Mouse (Mus musculus) adipocyte (in vitro differentiated cells): ENCODE measurements at regions not wholly inside any gene's neighbourhood (a gene's known extent, or its start where the extent isn't known, plus 50 kb on each side); places are given as distances from the start of the nearest gene placed in this dataset.
A peak's percentile ranks its signal among the peaks of the same experiment; 100 is the strongest.

Experiments used
- DNase-seq: peaks from one replicate; pipeline ENCODE4 v3.0.0-alpha.2; 2016; ENCODE audit warnings: low spot score

DNA sequence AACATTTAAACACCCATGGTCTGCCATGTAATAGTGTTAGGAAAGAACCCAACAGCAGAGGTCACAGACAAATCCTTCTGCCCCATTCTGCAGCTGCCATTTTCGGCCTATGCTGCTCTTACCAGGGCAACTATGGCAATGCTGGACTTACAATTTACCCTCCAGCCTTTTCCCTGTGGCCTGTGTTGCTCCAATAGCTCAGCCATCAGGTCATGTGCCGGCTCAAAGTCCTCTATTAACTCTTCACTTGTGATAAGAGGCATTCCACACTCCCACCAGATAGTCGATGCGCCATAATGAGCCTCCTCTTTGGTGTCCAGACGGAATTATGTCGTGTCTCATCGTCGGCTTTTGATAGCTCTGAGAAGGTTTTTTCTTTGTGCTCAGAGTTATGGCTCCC lies 214.7 kb upstream of the Ccdc122 start:
- DNase-seq, result no peak

DNA sequence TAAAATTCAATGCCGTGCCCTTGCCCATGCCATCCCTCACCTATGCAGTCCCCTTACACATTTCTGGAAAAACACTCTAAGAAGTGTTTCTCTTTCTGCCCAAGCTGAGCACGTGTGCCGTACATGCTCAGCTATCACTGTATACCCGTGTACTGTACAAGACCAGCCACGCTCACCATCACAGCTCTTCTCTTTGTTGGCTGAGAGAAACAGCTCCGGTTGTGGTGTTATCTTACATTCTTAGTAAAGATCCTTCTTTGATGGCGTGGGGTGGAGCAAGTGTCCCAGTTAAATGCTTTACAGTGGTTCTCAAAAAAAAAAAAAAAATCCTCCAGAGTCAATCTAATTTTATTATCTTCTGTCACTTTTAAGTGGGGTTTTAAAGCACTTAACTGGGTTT lies 215.1 kb upstream of the Ccdc122 start:
- no peak for DNase-seq

DNA sequence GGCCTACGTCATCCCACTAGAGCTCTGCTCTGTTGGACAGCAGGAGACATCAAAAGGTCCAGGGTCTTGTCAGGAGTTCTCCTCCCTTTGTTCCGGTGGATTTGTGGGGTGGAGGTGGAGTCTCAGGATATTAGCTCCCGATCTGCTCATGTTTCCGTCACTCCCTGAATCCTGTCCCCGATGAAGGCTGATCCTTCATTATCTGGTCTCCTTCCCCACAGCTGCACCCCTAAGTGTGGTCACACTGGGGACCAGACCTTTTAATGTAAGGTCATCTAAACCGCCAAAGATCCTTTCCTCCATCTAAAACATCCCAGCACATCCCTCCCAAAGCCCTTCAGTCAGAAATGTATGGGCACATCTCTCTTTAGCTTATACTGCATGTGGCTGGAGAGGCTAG lies 215.6 kb upstream of the Ccdc122 start:
- DNase-seq, result no peak

DNA sequence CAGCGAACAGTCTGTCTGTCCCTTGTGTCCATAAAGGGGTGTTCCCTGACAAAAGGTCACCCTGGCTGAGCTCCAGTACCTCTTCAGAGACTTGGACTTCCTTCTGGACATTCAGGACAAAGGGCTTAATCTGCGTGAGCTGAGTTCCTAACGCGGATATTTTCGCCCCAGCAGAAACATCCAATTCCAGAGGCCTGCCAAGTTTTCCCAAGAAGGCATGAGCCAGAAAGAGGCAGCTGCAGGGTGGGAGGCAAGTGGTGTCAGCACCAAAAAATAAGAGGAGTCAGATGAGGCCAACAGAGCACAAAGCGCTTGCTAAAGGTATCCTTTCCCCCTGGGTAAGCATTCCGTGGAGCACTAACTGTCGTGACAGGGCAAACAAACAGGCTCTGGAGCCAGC lies 216.9 kb upstream of the Ccdc122 start:
- DNase-seq, result peak; percentile 96

DNA sequence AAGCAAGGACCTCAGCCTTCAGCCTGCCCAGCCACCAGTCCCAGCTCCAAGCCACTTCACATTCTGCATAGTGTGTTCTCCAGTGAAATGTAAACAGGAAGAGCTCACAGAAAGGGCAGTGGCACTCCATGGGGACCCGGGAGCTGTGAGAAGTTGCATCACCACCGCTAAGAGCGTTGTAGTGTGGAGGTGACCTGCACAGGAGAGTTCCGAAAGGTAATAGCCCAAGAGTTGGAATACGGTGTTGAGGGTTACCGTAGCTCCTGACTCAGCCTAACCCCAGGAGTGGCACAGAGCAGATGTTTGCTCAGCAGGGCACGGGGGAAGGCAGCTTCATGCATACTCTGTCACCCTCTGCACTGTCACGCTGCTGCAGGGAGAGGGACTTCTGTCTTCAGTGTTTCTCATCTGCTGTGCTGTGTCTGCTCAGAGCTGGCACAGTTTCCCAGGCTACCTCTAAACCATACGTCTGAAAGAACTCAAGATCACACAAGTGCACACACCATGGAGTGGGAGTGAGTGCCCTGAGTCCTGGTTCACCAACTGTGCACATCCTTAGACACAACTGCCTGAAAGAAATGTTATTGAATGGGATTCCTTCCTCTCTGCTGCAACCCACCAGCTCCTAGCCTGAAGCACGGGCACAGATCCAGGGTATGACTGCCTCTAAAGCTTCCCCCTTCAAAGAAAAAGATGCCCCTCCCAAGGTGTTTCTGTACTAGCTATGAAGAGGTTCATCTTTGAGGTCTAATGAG lies 218.1 kb upstream of the Ccdc122 start:
- DNase-seq, result no peak

DNA sequence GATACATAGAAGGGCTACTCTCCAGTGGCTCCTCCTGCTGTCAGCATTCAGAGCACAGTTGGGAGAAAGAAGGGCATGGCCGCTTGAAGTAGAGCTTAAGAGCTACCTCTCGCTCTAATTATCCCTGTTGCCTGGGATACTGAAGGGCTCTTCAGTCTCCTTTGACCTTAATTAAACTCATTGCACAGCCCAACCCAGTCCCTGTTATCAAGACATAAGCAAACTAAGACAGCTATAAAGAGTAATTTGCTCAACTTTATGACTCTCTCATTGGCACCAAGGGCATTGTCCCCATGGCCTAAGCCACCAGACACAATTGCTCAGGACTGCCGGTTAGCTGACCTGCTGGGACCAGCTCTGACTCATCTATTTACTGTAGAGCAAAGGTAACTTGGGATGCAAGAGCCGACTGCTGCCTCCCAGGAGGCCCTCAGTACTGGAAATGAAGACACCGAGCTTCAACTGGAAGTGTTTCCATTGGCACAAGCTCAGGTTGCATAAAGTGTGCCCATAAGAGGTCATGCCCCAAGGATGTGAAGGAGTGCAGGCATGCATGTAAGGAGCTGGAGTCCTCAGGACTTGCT lies 219.3 kb upstream of the Ccdc122 start:
- DNase-seq, result peak; percentile 77

DNA sequence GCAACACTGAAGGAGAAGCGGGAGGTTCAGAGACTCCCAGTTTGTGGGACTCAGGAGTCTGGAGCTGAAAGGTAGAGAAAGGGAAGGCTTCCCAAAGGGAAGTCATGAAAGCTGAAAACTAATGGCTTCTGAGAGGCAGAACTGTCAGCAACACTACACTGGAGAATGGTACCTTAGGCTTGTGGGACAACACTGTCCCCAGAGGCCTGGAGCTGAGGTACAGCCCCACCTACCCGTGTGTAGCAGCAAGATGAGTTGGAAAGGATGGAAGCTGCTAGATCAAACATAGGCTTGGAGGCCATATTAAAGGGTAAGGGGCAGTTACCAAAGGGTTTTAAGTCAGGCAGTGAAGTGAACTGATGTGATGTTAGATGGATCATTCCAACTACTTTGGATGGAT lies 219.9 kb upstream of the Ccdc122 start:
- no peak for DNase-seq

DNA sequence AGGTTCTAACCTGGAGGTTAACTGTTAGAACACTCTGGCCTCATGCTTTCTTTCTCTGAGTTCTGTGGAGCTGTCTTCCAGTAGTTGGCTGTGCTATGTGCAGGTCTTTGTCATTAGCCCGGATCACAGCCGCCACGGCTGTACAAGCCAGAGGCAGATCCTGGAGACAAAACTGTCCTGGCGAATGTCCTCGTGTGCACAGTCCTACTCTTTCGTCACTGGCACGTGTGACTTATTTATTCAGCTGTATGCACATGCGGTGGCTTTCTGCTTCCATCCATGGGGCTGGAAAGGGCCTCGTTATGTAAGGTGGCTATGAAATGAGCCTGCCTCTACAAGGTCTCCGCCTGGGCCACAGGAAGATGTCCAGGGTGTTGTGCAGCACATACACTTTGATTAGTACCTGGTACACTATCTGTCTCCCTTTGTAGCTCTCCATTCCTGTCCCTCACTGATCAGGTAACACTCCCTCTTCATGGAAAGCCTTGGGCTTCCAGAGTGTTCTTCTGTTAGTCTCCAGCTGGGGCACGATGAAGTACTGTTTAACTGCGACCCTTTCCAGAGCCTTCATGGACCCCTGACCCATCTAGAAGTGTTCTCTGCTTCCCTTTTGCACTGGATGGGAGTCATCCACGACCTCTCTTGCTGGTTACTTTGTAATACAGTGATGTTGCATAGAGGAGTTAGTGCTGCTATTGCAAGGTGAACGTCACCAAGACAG lies 224.3 kb upstream of the Ccdc122 start:
- no peak for DNase-seq

DNA sequence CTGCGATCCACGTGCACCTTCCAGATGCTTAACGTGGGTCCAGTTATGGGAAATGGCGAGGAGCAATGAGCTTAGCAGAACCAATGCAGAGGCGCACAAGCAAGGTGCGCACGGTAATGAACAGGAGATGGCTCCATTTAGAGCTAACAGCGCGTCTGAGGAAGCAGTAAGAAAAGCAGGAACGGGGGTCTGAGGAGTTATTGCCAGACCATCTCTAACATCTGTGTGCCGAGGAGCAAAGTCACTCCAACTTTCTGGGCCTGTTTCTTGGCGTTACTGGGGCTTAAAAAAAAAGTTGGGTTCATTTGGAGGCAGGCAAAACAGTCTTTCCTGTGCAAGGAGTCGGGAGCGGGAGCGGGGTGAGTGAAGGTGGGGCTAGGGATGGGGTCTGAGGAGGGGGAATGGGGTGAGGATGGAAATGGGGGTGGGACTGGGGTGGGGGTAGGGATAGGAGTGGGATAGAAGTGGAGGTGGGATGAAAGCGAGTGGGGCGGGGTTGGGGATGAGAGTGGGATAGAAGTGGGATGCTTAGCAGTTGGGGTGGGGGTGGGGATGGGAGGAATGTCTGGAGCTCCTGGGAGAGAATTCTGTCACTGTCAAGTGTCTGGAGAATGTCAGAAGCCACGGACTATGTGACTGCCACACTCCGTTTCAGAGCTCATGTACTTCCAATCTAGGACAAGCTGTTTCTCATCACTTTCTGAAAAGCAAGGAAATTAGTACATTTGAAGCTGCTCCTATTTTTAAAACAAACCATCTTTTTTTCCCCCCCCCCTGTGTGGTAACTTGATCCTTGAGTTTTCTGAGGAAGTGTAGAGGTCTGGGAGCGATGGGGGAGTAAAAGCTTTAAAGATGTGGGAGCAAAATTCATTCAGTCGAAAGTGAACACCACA lies 225.6 kb upstream of the Ccdc122 start:
- no peak for DNase-seq

DNA sequence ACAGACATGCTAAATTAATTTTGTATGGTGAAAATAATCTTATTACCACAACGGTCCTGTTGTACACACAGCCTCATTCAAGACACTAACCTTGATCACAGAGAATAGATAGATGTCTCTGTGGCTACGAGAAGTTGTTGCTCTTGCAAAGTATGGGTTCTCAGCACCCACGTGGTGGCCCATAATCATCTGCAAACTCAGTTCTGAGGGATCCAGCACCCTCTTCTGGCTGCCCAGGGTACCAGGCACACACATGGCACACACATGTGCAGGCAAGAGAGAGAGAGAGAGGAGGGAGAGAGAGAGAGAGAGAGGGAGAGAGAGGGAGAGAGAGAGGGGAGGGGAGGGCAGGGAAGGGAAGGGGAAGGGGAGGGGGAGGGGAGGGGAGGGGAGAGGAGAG lies 226.5 kb upstream of the Ccdc122 start:
- no peak for DNase-seq

DNA sequence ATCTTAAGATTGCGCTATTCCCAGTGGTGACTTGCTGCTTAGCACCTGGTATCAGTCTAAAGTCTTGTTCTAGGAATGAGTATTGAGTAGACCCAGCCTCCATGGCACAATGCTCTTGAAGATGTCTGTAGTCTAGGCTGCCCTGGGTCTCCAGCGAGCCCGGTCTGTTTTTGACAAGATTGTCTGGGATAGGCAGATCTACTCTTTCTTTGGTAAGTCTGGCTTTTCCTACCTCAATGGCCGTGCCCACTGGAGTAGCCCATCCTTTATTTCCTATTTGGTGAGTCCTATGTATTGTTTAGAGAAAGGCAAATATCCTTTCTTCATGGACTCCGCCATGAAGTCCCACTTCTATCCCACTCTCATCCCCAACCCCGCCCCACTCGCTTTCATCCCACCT lies 227.2 kb upstream of the Ccdc122 start:
- DNase-seq, result no peak

DNA sequence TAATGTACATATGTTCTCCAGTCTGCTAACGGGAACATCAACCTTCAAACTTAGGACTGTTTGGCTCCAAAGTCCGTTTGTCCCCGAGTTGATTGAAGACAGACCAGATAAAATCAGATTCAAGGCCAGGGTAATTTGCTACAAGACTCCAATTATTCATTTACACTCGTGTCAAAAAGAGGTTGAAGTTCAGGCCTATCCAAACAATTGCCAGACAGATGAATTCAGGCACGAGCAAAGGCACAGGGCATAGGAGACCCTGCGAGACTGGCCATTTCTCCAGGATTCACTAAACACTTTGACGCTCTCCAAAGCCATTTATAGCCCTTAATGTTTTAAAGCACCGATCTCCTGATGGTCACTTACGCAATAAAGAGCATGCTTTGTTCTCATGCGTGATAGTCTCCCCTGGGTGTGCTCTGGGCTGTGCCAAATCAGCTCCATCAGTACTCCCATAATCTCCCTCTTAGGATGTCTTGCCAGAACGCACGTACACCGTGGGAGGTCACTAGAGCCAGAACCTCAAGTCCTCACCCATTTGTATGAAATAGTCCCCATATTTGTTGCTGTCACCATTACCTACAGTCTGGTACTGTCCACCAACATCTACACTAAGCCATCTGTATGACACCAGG lies 231.3 kb upstream of the Ccdc122 start:
- no peak for DNase-seq

DNA sequence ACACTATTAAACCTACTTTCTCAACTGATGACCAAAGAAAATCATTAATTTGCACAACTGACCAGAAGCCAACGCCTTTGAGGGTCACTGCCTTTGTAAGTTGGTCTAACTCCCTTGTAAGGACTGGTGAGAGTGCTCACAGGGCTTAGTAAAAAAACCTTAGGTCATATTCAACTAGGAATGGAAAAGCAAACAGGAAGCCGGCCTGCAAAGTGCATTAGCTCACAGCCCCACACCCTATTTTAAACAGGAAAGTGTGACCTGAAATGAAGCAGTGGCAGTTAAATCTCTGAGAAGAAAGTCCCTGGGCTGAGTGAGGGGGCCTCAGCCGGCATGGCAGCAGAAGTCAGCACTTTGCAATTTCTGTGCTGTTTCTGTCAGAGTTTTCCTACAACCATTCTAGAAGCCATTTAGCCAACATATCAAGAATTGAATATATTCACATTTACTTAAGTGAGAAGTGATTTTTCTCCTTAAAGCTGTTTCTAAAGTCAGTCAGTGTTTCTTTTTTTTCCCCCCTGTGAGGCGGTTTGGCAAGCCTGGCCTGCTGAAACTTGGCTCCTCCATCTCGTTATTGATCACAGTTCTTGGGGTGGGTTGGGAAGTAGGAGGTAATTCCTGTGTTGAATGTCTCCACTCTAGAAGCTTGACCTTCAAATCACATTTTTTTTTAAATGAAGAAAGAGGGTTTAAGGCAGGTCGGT lies 232.0 kb upstream of the Ccdc122 start:
- no peak for DNase-seq

DNA sequence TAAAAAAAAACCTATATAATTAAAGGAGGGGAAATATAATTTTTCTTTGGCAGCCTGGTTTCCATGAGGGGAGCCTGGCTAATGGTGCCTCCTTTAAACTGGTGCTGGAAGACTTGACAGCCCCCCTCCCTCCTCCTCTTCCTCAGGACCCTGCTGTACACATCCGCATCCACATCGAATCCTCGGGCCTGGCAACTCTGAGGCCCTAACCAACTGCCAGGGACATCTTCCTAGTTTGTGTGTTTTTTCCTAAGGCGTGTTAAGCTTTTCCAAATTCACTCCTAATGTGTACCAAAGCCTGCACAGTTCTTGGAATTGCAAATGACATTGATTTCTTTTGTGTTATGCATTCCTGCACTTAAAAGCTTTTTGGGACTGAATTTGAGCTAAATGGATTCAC lies 236.4 kb upstream of the Ccdc122 start:
- DNase-seq, result no peak

DNA sequence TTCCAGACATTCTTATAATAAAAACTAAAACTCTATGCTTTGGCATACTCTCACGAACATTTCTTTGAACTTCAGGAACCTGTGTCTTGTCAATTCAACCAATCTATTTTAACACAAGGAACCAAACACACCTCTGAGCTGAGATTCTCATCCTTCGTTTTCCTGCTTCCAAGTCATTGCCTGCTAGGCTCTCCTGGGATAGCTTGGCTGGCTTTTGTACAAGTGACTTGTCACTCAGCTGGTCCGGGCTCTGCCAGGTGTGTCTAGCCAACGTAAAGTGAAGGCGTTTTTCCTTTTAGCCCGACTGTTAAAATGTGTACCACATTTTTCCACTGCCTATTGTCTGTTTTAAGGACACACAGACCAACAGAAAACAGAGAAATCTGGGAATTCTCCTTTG lies 236.8 kb upstream of the Ccdc122 start:
- no peak for DNase-seq

DNA sequence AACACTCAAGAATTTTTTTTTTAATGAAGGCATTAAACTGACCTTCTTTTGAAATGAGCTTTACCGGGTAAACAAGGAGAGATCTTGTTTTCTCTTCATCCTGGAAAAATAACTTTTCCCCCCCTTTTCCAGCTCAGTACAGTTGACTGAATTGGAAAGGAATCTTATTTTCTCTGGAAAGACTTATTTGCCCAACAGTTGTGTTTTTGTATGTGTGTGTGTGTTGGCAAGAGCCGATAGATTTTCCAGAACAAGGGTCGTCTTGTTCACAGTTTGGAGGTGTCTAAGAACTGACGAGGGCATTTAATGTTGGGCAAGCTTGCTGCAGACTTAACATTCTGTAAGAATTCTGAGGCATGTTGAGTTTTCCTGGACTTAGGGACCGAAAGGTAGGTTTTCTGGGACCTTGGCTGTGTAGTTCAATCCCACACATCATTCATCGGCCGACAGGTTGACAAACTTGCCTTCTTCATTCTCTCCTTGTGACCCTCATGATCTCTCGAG lies 237.6 kb upstream of the Ccdc122 start:
- DNase-seq, result peak; percentile 69

DNA sequence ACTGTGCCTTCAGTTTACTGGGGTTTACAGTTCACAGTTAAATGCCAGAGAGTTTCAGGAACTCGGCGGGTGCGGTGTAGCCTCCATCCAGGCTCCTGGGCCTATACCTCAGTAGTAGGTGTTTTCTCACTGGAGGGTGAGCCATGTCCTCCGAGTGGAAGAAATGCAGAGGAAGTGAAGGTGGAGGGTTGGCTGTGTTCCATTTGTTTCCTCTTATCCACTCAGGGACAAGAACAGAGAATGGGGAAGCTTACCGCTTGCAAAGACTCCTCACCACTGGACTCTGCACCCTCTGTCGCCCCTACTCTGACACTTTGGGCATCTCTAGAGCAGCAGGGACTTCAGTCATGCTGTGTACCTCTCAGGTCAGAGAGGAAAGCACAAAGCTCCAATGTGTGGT lies 238.1 kb upstream of the Ccdc122 start:
- no peak for DNase-seq

DNA sequence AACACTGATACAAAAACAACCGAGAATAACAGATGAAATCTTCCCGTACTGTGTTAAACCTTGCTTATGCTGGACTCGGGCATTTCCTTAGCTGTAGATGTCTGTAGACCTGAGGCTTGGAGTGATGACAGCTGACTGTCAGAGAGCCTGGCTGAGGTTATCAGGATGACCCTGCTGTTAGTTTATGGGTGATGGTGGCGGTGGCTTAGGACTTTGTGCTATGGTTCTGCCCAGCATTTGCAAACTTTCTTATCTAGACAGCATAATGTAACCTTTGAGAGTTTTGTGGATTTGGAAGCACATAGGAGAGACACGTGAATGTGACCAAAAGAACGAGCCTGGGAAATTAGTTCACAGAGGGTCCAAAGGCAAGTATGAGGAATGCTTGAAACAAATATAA lies 239.1 kb upstream of the Ccdc122 start:
- DNase-seq, result no peak

DNA sequence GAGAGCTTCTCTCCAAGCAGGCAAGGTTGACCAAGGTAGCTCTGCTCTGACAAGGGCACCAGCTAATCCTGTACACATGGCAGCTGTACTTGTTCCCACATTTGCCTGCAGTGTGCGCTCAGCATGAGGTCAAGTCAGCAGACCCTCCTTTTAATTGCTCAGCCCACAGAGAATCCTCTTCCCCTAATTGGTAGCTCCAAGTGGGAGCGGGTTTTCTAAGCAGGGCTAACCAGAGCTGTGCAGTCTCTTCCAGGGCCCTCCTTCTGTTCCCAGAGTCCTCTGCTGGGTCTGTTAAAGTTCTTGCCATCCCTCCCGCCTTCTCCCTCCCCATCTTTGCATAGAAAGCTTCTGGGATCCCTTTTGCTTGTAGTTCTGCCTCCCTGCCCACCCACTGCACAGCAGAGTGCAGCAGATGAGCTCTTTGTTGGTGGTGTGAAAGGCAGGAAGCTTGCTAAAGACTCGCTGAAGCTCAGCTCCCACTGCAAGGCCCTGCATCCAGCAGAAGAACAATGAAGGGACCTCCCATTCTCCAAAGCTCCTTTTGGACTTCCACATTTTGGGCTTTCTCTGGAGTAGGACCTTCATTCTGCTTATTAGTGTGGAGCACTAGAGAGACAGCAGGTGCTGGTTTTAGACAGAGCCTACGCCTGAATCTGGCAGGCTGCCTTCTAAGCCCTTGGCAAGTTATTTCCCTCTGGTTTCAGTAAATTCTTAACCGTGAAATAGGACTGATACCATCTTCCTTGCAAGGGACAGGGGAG lies 235.3 kb upstream of the Serp2 start:
- no peak for DNase-seq

DNA sequence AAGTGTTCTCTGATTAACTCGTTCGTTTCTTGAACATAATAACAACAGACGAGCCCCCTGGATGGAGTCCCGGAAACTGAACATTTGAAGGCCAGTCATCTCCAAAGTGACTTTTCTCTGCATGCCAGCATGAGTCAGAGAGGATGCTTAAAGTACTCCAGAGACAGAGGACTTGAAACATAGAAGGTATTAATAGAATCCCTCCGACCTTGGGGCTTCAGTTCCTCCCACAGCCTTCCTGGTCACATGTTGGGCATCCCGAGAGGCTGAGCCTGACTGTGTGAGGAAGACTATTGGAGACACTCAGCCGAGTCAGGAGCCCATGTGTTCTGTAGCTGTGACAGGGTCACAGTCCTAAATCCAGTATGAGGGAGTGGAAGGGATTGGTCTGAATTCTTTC lies 232.7 kb upstream of the Serp2 start:
- DNase-seq, result no peak
